Mouse (Mus musculus): Measurements from ENCODE around the gene Anxa4. TPM values are rescaled to one million over a fixed set of nuclear protein-coding genes. Genes with fewer than 3 reads are reported as not detected.

Gene Anxa4
- total RNA-seq (2018; cell fraction: chromatin; rRNA removed) = 100 to 1,000 TPM; 156 to 576 (median 276) TPM
- 100 to 1,000 TPM; 366 to 589 (median 493) TPM for total RNA-seq (2018; cell fraction: cytosol; rRNA removed)
- total RNA-seq (2018; cell fraction: nucleus; rRNA removed) = 100 to 1,000 TPM; 214 to 424 (median 305) TPM
- polyA plus RNA-seq (2018) = 355 to 520 TPM (median 453 TPM) in 3 replicates

GRCm38 (mm10) chr6:86793021-86793815, at the start of gene Anxa4:
Gene Anxa4 (minus strand): TSS chr6:86793584.
- H3K36me3 ChIP-seq (ENCODE audit: inconsistent target) = peaks cover 14% of the 10 kb centered on the region; the same call in 1 of the 2 replicates
- under 1% methylated on average over 37 of the region's 41 CpGs for WGBS (ENCODE audit: missing documents)
- H3K4me3 ChIP-seq (ENCODE audit: inconsistent target) = peak within 1 kb of the TSS; percentile 96
- H3K79me2 ChIP-seq (ENCODE audit: inconsistent target) = peaks cover 52% of the 10 kb centered on the region
- H3K27ac ChIP-seq = peak within 1 kb of the TSS; percentile 76

GRCm38 (mm10) chr6:86841949-86842348, 48.6 kb upstream of the Anxa4 start:
- 71% methylated on average over 2 of the region's 3 CpGs for WGBS (ENCODE audit: missing documents)
- Histone ChIP-seq H3K79me2 (ENCODE audit: inconsistent target) (no peaks in the 10 kb centered on the region), H3K4me3 (ENCODE audit: inconsistent target) (no peak overlapping the region), H3K27ac (no peak overlapping the region), H3K36me3 (ENCODE audit: inconsistent target) (no peaks in the 10 kb centered on the region)

GRCm38 (mm10) chr6:86839089-86839488, 45.7 kb upstream of the Anxa4 start:
- H3K36me3 ChIP-seq (ENCODE audit: inconsistent target) = no peaks in the 10 kb centered on the region
- H3K79me2 ChIP-seq (ENCODE audit: inconsistent target) = no peaks in the 10 kb centered on the region
- H3K4me3 ChIP-seq (ENCODE audit: inconsistent target) = no peak overlapping the region
- WGBS (ENCODE audit: missing documents) = 95% methylated on average over 2 of the region's 2 CpGs
- H3K27ac ChIP-seq = no peak overlapping the region

DNA sequence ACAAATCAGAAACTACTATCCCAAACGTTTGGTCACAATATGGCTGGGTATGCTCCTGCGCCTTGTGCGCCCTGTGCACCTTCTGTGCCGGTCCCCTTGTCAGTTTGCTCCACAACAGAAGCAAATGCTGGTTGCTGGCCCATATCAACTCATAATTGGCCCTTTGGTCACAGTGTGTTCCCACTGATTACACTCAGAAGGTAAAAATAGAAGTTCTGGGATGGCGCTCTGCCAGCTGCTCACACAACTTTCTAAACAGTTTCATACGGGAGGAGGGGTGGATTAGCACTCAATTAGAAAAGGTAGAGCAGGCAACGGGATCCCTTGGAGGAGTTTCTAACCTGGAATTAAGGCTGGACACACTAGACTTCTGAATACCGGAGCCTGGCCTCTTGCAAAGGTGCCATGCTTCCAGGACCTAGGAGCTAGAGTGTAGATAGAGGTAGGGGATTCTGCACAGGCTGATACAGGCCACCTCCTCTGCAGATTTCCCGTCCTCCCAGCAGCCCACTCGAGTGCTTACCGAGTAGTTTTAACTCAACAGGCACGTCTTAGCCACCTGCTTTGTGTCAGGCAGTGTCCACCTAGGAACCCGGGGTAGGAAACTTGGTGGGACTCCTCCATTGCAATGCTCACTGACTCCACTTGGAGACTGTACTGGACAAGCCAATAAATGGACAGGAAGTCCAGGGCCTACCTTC, 39.6 kb upstream of the Anxa4 start:
- H3K4me3 ChIP-seq (ENCODE audit: inconsistent target) = no peak overlapping the region
- 60% methylated on average over 13 of the region's 13 CpGs for WGBS (ENCODE audit: missing documents)
- no peaks in the 10 kb centered on the region for H3K36me3 ChIP-seq (ENCODE audit: inconsistent target)
- no peak overlapping the region for H3K27ac ChIP-seq
- no peaks in the 10 kb centered on the region for H3K79me2 ChIP-seq (ENCODE audit: inconsistent target)

- Histone ChIP-seq H3K4me3 (ENCODE audit: inconsistent target) (no peak overlapping the region), H3K27ac (no peak overlapping the region), H3K36me3 (ENCODE audit: inconsistent target) (no peaks in the 10 kb centered on the region), H3K79me2 (ENCODE audit: inconsistent target) (no peaks in the 10 kb centered on the region)
- 91% methylated on average over 9 of the region's 10 CpGs for WGBS (ENCODE audit: missing documents)
Observed at GRCm38 (mm10) chr6:86830738-86831500, 37.5 kb upstream of the Anxa4 start.

- WGBS (ENCODE audit: missing documents) = 54% methylated on average over 6 of the region's 6 CpGs
Observed at GRCm38 (mm10) chr6:86829768-86830167, 36.4 kb upstream of the Anxa4 start.

DNA sequence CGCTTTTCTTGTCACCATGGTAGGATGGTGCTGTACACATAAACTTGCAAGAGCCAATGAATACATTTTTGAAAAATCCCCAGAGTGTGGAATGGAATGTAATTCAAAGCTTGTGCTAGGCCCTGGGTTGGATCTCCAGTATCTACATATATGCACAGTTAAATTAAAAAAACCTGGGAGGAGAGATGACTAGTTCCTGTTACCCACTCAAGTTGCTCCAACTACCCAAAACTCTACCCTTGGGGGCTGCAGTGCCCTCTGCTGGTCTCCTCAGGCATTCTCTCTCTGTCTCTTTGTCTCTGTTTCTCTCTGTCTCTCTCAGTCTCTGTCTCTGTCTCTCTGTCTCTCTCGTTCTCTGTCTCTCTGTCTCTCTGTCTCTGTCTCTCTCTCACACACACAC, 34.0 kb upstream of the Anxa4 start:
- WGBS (ENCODE audit: missing documents) = 100% methylated on average over 2 of the region's 2 CpGs
- Histone ChIP-seq H3K79me2 (ENCODE audit: inconsistent target) (no peaks in the 10 kb centered on the region), H3K27ac (no peak overlapping the region), H3K4me3 (ENCODE audit: inconsistent target) (no peak overlapping the region), H3K36me3 (ENCODE audit: inconsistent target) (no peaks in the 10 kb centered on the region)

More at GRCm38 (mm10) chr6:86829768-86830167, 36.4 kb upstream of the Anxa4 start:
- Histone ChIP-seq H3K4me3 (ENCODE audit: inconsistent target) (no peak overlapping the region), H3K27ac (no peak overlapping the region), H3K79me2 (ENCODE audit: inconsistent target) (no peaks in the 10 kb centered on the region), H3K36me3 (ENCODE audit: inconsistent target) (no peaks in the 10 kb centered on the region)

GRCm38 (mm10) chr6:86824401-86824800, 31.0 kb upstream of the Anxa4 start:
- no peaks in the 10 kb centered on the region for H3K79me2 ChIP-seq (ENCODE audit: inconsistent target)
- H3K27ac ChIP-seq = peak overlapping the region; percentile 24
- no peak overlapping the region for H3K4me3 ChIP-seq (ENCODE audit: inconsistent target)
- WGBS (ENCODE audit: missing documents) = 81% methylated on average over 3 of the region's 7 CpGs
- H3K36me3 ChIP-seq (ENCODE audit: inconsistent target) = no peaks in the 10 kb centered on the region

GRCm38 (mm10) chr6:86823824-86824223, 30.4 kb upstream of the Anxa4 start:
- 8% methylated on average over 10 of the region's 10 CpGs for WGBS (ENCODE audit: missing documents)
- H3K27ac ChIP-seq = peak overlapping the region; percentile 24
- no peaks in the 10 kb centered on the region for H3K36me3 ChIP-seq (ENCODE audit: inconsistent target)
- H3K79me2 ChIP-seq (ENCODE audit: inconsistent target) = no peaks in the 10 kb centered on the region
- no peak overlapping the region for H3K4me3 ChIP-seq (ENCODE audit: inconsistent target)

DNA sequence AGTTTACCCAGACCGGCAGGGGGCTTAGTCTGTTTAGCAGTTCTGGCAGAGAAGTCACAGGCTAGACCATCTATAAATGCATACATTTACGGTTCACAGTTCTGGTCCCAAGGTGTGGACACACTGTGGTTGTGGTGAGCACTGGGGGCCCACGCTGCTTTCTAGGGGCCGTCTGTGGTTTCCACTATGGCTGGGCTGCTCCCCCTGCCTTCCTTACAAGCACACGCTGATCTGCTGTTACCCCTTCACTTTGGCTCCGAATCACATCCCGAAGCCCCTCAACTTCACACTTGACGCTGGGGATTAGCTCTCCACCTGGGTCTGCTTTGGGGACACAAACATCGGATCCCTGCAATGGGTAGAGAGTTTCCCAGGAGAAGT, 29.7 kb upstream of the Anxa4 start:
- 27% methylated on average over 9 of the region's 9 CpGs for WGBS (ENCODE audit: missing documents)
- H3K4me3 ChIP-seq (ENCODE audit: inconsistent target) = no peak overlapping the region
- peak overlapping the region; percentile 24 for H3K27ac ChIP-seq
- no peaks in the 10 kb centered on the region for H3K79me2 ChIP-seq (ENCODE audit: inconsistent target)
- no peaks in the 10 kb centered on the region for H3K36me3 ChIP-seq (ENCODE audit: inconsistent target)

- H3K27ac ChIP-seq = peak overlapping the region; percentile 24
- WGBS (ENCODE audit: missing documents) = 16% methylated on average over 19 of the region's 19 CpGs
- H3K36me3 ChIP-seq (ENCODE audit: inconsistent target) = no peaks in the 10 kb centered on the region
- H3K79me2 ChIP-seq (ENCODE audit: inconsistent target) = no peaks in the 10 kb centered on the region
- no peak overlapping the region for H3K4me3 ChIP-seq (ENCODE audit: inconsistent target)
Observed at GRCm38 (mm10) chr6:86822285-86823050, 29.1 kb upstream of the Anxa4 start.

- Histone ChIP-seq H3K79me2 (ENCODE audit: inconsistent target) (no peaks in the 10 kb centered on the region), H3K4me3 (ENCODE audit: inconsistent target) (no peak overlapping the region), H3K36me3 (ENCODE audit: inconsistent target) (no peaks in the 10 kb centered on the region), H3K27ac (no peak overlapping the region)
- WGBS (ENCODE audit: missing documents) = 71% methylated on average over 7 of the region's 7 CpGs
Observed at GRCm38 (mm10) chr6:86820690-86821089, 27.3 kb upstream of the Anxa4 start.

GRCm38 (mm10) chr6:86819926-86820325, 26.5 kb upstream of the Anxa4 start:
- Histone ChIP-seq H3K79me2 (ENCODE audit: inconsistent target) (no peaks in the 10 kb centered on the region), H3K4me3 (ENCODE audit: inconsistent target) (no peak overlapping the region), H3K27ac (no peak overlapping the region), H3K36me3 (ENCODE audit: inconsistent target) (no peaks in the 10 kb centered on the region)
- 89% methylated on average over 5 of the region's 5 CpGs for WGBS (ENCODE audit: missing documents)

DNA sequence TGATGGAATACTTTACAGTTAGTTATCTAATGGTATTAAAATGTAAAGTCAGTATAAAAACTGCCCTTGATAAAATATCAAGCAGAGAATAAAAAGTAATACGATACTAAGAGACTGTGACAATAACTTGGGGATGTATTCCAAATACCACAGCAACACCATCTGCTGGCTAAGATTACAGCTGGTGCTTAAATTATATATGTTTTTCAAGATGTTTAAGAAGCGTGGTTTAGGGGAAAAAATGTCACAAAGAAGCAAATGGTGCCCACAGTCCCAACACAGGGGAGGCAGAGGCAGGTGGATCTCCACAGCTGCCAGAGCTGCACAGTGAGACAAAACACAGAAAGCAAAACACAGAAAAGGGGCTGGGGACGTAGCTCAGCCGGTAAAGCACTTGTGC, 25.5 kb upstream of the Anxa4 start:
- Histone ChIP-seq H3K79me2 (ENCODE audit: inconsistent target) (no peaks in the 10 kb centered on the region), H3K36me3 (ENCODE audit: inconsistent target) (no peaks in the 10 kb centered on the region), H3K4me3 (ENCODE audit: inconsistent target) (no peak overlapping the region), H3K27ac (no peak overlapping the region)
- WGBS (ENCODE audit: missing documents) = 89% methylated on average over 4 of the region's 4 CpGs

All from macrophage (primary cell).